Mouse (Mus musculus): ENCODE measurements at regions not wholly inside any gene's neighbourhood (a gene's known extent, or its start where the extent isn't known, plus 50 kb on each side); places are given as distances from the start of the nearest gene placed in this dataset.

DNA sequence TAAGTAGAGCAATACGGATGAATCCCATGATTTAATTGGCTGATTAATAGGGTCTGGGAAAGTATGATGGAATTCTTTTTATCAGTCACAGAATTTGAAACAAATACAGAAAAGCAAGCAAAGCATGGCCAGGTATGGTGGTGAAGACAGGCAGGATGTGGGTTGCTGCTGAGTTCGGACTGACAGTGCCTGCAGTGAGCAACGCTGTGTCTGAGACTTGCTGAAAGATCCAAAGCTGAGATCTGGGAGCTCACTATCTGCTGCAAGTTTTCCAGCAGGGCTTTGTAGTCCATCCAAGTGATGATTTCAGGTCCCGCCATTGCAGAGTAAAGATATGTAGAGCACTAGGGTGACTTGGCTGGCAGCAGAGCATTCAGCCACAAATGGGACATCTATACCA lies 189.3 kb upstream of the Ahr start:
- DNase-seq (ENCODE audit: low read depth, low spot score): no peak

- DNase-seq (ENCODE audit: low read depth, low spot score): no peak
Measured at GRCm38 (mm10) chr12:35712671-35713070, 177.8 kb upstream of the Ahr start.

- DNase-seq (ENCODE audit: low read depth, low spot score): no peak
Measured at GRCm38 (mm10) chr12:35711549-35712070, 176.8 kb upstream of the Ahr start.

GRCm38 (mm10) chr12:35710323-35710722 lies 175.5 kb upstream of the Ahr start:
- DNase-seq (ENCODE audit: low read depth, low spot score): no peak

- DNase-seq (ENCODE audit: low read depth, low spot score): no peak
Measured at GRCm38 (mm10) chr12:35703479-35703878, 168.6 kb upstream of the Ahr start.

DNA sequence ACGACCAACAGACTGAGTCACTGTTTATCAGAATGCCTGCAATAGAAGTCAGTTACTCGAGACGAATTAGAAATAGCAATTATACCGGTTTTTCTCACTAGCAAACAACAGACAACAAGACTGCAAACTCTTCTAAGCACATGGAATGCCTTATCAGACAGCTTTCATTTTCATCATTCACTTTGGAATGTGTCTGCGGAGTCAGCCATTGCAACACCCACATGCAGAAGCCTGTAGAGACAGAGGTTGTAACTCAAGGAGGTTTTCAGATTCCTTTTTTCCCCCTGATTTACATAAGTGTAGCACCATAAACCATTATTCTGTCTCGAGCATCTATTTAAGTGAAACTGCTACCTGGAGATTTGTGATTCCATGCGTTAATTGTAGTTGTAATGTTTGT lies 167.8 kb upstream of the Ahr start:
- no peak for DNase-seq (ENCODE audit: low read depth, low spot score)

GRCm38 (mm10) chr12:35694253-35694652 lies 159.4 kb upstream of the Ahr start:
- DNase-seq (ENCODE audit: low read depth, low spot score): no peak

DNA sequence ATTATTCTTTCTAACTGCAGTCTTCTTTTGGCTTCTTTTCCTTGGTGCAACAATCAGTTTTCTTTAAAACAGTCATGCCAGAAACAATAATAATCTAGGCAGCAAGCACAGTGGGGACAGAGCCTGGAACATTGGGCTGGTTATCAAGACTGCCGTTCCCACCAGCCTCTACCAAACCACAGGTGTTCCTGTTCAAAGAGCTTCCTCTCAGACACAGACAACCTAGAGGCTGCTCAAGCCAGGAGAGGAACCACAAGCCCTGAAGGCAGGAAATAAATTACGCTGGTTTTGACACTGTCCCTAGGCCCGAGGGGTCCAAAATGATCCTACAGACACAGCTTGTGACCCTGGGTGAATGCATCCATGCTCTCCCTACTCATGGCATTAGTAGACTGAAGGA lies 156.1 kb upstream of the Ahr start:
- DNase-seq (ENCODE audit: low read depth, low spot score): no peak

DNA sequence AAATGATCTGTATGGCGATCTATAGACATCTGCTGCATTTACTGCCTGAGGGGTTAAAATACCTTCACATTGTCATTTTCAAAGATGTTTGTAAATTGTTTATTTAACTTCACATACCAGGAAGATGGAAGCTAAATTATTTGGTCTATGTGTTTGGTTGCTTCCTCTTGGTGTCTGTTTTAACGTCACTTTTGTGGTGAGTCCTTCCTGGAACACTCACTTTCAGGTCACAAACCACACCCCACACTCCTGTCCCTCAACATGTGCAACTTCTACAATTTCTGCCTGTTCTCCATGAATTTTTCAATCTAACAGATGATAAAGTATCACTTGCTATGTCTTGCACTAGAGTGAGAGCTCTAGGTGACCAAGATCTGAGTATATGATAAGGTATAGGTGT lies 151.4 kb upstream of the Ahr start:
- no peak for DNase-seq (ENCODE audit: low read depth, low spot score)

DNA sequence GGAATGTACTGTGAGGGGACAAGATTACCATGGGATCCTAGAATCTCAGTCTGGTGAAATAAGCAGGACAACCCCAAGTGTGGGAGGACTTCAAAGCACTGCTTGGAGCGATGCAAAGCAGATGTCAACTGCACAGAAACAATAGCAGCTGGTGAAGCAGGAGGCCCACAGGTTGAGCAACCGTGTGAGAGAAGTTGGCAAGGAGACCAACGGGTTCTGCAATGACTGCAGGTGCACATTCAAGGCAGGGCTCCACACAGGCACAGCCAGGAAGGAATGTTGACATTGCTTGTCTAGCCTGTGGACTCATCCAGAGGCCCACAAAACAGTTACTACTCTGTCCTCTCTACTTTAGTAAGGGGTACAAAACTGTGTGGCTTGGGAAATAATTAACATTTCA lies 150.4 kb upstream of the Ahr start:
- DNase-seq (ENCODE audit: low read depth, low spot score): no peak

GRCm38 (mm10) chr12:35681864-35682449 lies 147.1 kb upstream of the Ahr start:
- no peak for DNase-seq (ENCODE audit: low read depth, low spot score)

GRCm38 (mm10) chr12:35679903-35680302 lies 145.1 kb upstream of the Ahr start:
- no peak for DNase-seq (ENCODE audit: low read depth, low spot score)

- DNase-seq (ENCODE audit: low read depth, low spot score): no peak
Measured at GRCm38 (mm10) chr12:35679025-35679424, 144.2 kb upstream of the Ahr start.

- peak; percentile 79 for DNase-seq (ENCODE audit: low read depth, low spot score)
Measured at GRCm38 (mm10) chr12:35674487-35674886, 139.6 kb upstream of the Ahr start.

DNA sequence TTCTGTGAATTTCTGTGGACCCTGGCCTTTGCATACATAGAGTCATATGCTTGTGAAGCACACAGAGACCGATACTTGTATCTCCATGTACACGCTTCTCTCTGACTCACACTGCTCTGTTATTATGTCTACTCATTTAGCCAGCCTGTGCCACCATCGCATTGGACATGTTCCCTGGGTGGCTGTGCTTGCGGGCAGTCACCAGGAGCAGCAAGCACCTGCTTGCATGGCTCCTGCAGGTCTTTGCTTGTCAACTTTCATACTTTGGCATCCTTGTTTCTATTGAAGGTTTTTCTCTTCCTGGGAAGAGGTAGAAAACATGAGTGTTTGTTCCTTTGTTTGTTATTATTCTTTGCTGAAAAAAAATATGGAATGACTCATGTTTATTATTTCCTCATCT lies 136.1 kb upstream of the Ahr start:
- no peak for DNase-seq (ENCODE audit: low read depth, low spot score)

- no peak for DNase-seq (ENCODE audit: low read depth, low spot score)
Measured at GRCm38 (mm10) chr12:35668716-35669115, 133.9 kb upstream of the Ahr start.

- DNase-seq (ENCODE audit: low read depth, low spot score): no peak
Measured at GRCm38 (mm10) chr12:35667705-35668104, 132.9 kb upstream of the Ahr start.

- no peak for DNase-seq (ENCODE audit: low read depth, low spot score)
Measured at GRCm38 (mm10) chr12:35667218-35667617, 132.4 kb upstream of the Ahr start.

- no peak for DNase-seq (ENCODE audit: low read depth, low spot score)
Measured at GRCm38 (mm10) chr12:35666062-35666461, 131.2 kb upstream of the Ahr start.

- no peak for DNase-seq (ENCODE audit: low read depth, low spot score)
Measured at GRCm38 (mm10) chr12:35663062-35663461, 128.2 kb upstream of the Ahr start.

GRCm38 (mm10) chr12:35656563-35656962 lies 121.7 kb upstream of the Ahr start:
- DNase-seq (ENCODE audit: low read depth, low spot score): no peak

GRCm38 (mm10) chr12:35649772-35650171 lies 114.9 kb upstream of the Ahr start:
- DNase-seq (ENCODE audit: low read depth, low spot score): no peak

DNA sequence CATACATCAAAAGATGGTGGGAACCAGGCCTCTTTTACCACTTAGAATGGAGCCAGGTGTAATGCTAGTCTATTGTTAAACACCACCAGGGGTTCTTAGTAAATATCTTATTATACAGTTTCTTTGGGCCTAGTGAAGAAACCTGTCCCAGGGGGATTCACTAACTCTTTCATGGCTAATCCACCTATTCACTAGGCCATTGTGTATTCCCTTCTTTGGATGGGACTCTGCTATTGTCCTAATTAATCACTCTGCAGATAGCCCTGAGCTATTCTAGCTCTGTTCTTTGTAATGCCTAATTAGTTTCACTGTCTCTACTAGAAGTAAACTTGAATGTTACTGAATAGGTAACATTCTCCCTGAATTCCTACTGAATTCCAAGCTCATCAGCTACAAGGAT lies 107.6 kb upstream of the Ahr start:
- peak; percentile 99 for DNase-seq (ENCODE audit: low read depth, low spot score)

DNA sequence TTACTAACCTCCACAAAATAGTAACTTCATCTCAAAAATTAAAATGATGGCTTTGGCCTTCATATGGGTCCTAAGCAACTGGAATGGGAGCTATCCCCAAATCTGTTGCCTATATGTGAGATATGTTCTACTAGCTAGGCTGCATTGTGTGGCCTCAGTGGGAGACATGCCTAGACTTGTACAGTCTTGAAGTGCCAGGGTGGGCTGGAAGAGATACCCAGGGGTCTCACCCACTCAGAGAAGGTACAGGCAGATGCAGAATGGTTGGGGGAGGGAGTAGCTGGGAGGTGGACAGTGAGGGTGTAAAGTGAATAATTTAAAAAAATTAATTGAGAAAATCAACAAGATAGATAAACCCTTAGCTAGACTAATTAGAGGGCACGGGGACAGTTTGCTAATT lies 106.9 kb upstream of the Ahr start:
- peak; percentile 48 for DNase-seq (ENCODE audit: low read depth, low spot score)

All from R1 (cell line).